Mouse (Mus musculus) myocyte (in vitro differentiated cells): ENCODE measurements around the gene Ccdc38. TPM values are rescaled to one million over a fixed set of nuclear protein-coding genes. Genes with fewer than 3 reads are reported as not detected.

Source experiments
- H3K27me3 ChIP-seq: one replicate; pipeline ENCODE4 v1.6.1; 2011; ENCODE audit not compliant: control insufficient read depth, insufficient read depth, insufficient read length
- H3K36me3 ChIP-seq: one replicate; pipeline ENCODE4 v1.6.1; 2011; ENCODE audit not compliant: control insufficient read depth, insufficient read depth
- H3K4me2 ChIP-seq: one replicate; pipeline ENCODE4 v1.6.1; 2011; ENCODE audit warnings: low read depth, control low read depth
- H3K4me3 ChIP-seq: one replicate; pipeline ENCODE4 v1.5.1; 2011; ENCODE audit warnings: mild to moderate bottlenecking, control low read depth, moderate library complexity
- H3K79me2 ChIP-seq: one replicate; pipeline ENCODE4 v1.6.1; 2011; ENCODE audit not compliant: control insufficient read depth, insufficient read depth
- H3ac ChIP-seq: one replicate; pipeline ENCODE4 v1.6.1; 2011; ENCODE audit not compliant: control insufficient read depth, insufficient read length
- CEBPB ChIP-seq: IDR thresholded peaks from 2 replicates; pipeline ENCODE4 v1.6.1; 2011; ENCODE audit warnings: mild to moderate bottlenecking, moderate library complexity; ENCODE audit not compliant: poor library complexity, insufficient read depth, severe bottlenecking
- E2F4 ChIP-seq: IDR thresholded peaks from one replicate; pipeline ENCODE4 v1.6.1; 2011; ENCODE audit warnings: mild to moderate bottlenecking, control low read depth, moderate library complexity; ENCODE audit not compliant: insufficient read depth
- MAX ChIP-seq: IDR thresholded peaks from one replicate; pipeline ENCODE4 v1.6.1; 2011; ENCODE audit warnings: low read depth, mild to moderate bottlenecking, control low read depth
- MYOD1 ChIP-seq, 3 experiments: IDR thresholded peaks; one replicate each; pipeline ENCODE4 v1.6.1; 2011; ENCODE audit warnings: control low read depth in 2 of 3, low read depth in 2 of 3, mild to moderate bottlenecking in 2 of 3, moderate library complexity in 1 of 3; ENCODE audit not compliant: insufficient read length in 2 of 3, control insufficient read depth in 1 of 3
- MYOG ChIP-seq, 3 experiments: IDR thresholded peaks; one replicate each; pipeline ENCODE4 v1.6.1; 2011; ENCODE audit warnings: control low read depth in 2 of 3, low read depth in 2 of 3, mild to moderate bottlenecking in 2 of 3; ENCODE audit not compliant: insufficient read length in 2 of 3, control insufficient read depth in 1 of 3, insufficient read depth in 1 of 3
- POLR2A ChIP-seq: IDR thresholded peaks from one replicate; pipeline ENCODE4 v1.6.1; 2011; ENCODE audit warnings: low read depth, mild to moderate bottlenecking, control low read depth, moderate library complexity; ENCODE audit not compliant: insufficient read length
- POLR2AphosphoS2 ChIP-seq: IDR thresholded peaks from one replicate; pipeline ENCODE4 v1.6.1; 2011; ENCODE audit warnings: low read depth, control low read depth; ENCODE audit not compliant: insufficient read length
- REST ChIP-seq: IDR thresholded peaks from one replicate; pipeline ENCODE4 v1.6.1; 2011; ENCODE audit warnings: mild to moderate bottlenecking, control low read depth, moderate library complexity; ENCODE audit not compliant: insufficient read depth, insufficient read length
- SRF ChIP-seq: IDR thresholded peaks from one replicate; pipeline ENCODE4 v1.6.1; 2011; ENCODE audit warnings: low read depth; ENCODE audit not compliant: control insufficient read depth, insufficient read length
- TCF12 ChIP-seq: IDR thresholded peaks from one replicate; pipeline ENCODE4 v1.6.1; 2011; ENCODE audit warnings: mild to moderate bottlenecking, control low read depth; ENCODE audit not compliant: poor library complexity, insufficient read depth, severe bottlenecking
- TCF3 ChIP-seq: IDR thresholded peaks from one replicate; pipeline ENCODE4 v1.6.1; 2011; ENCODE audit warnings: low read depth, control low read depth; ENCODE audit not compliant: insufficient read length
- USF1 ChIP-seq: IDR thresholded peaks from one replicate; pipeline ENCODE4 v1.6.1; 2011; ENCODE audit warnings: low read depth, mild to moderate bottlenecking, control low read depth, moderate library complexity
- polyA plus RNA-seq: library from polyadenylated mRNA; unstranded; fragments of >200 nt; fragmentation: generic; extraction: Trizol; gene quantifications from one replicate; pipeline ENCODE4 v1.2.1, GENCODE M21; 2012; ENCODE audit warnings: missing spikeins

The Ccdc38 gene
- polyA plus RNA-seq, 1 experiment: 0.05 TPM

DNA sequence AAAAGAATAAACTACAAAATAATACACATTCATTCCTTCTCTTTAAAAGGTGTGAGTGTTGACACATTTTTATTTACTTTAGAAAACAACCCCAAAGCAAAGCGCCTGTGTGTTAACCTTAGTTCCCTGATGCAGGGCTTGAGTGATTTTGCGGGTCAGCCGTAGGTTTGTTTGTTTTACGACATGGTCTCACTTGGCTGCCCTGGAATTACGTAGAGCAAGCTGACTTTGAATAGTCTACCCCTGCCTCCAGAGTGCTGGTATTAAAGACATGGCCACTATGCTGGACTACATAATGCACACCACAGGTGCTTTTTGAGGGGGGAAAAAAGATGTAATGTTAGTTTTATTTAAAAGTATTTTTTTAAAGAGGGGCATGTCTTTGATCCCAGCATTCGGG, 1.6 kb upstream of the Ccdc38 start:
- H3K36me3 ChIP-seq: no peaks in the 10 kb centered on the region
- no peak overlapping the region for H3K4me2 ChIP-seq
- H3K4me3 ChIP-seq: no peak overlapping the region
- no peaks in the 10 kb centered on the region for H3K27me3 ChIP-seq
- H3K79me2 ChIP-seq: no peaks in the 10 kb centered on the region
- TF ChIP-seq MAX (no peak), POLR2A (no peak)
- H3ac ChIP-seq: no peak overlapping the region

DNA sequence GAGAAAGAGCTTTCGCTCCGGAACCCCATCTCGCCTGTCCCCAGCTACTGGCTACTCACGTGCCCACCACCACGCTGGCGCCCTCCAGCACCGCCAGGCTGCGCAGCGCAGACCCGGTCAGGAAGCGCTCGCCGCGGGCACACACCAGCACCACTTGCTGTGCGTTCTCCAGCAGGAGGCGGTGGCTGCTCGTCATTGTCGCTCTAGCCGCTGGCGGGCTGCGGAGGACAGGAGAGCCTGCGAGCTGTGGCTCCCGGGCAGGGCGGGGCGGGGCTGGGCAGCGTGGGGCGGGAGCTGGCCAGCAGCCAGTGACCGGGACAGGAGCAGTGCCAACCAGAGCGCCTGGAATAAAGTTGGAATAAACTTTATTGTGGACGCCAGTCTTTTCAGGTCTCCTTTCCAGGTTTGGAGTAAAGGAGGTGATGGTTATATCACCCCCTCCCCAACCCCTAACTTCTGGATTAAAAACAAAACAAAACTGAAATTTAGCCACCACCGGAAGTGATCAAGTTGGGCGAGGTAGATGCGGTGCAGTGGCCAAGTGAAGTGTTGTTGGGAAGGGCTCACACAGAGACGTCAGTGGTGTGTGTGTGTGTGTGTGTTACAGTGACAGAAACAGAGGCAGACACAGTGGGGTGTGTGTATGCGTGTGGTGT, 529 bp upstream of the Ccdc38 start, which contains the start of gene Amdhd1:
Amdhd1 (minus strand) TSS at position 259 of the 656 bp plus-strand sequence.
- H3K79me2 ChIP-seq: no peaks in the 10 kb centered on the region
- H3K4me3 ChIP-seq: peak within 1 kb of the TSS; percentile 21
- H3K4me2 ChIP-seq: peak within 1 kb of the TSS; percentile 80
- no peaks in the 10 kb centered on the region for H3K27me3 ChIP-seq
- TF ChIP-seq MYOD1 (IDR thresholded peaks at IDR 0.05; ENCODE audit: control insufficient read depth in 1 of 3, insufficient read length in 2 of 3, low read depth in 2 of 3) (peak in 1 of 3 experiments; percentile 41), POLR2AphosphoS2 (no peak), E2F4 (no peak), MYOG (IDR thresholded peaks at IDR 0.05; ENCODE audit: control insufficient read depth in 1 of 3, insufficient read depth in 1 of 3, insufficient read length in 2 of 3, low read depth in 2 of 3) (peak in 2 of 3 experiments; percentile 25 to 62)
- H3K36me3 ChIP-seq: no peaks in the 10 kb centered on the region
- no peak within 1 kb of the TSS for H3ac ChIP-seq

DNA sequence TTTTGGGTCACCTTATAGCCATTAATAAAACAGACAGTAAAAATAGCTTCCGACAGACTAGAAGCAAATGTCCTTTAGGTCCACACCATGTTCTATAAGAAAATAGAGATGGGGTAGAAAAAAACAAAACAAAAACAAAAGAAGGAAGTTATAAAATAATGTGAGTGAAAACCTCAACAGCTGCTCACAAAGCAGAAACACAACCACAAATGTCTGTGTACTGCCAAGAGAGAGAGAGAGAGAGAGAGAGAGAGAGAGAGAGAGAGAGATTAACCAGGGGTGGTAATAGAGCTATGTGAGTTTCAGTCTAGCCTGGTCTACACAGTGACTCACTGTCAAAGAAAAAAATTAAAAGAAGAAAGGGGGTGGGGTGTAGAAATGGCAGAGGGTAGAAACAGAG, 1.2 kb downstream of the Ccdc38 start:
- H3ac ChIP-seq: no peak overlapping the region
- H3K27me3 ChIP-seq: no peaks in the 10 kb centered on the region
- no peaks in the 10 kb centered on the region for H3K79me2 ChIP-seq
- no peak for TF ChIP-seq USF1
- TF ChIP-seq TCF3: no peak
- TF ChIP-seq SRF: no peak
- no peak for TF ChIP-seq POLR2A
- peak; percentile 24 for TF ChIP-seq TCF12
- TF ChIP-seq POLR2AphosphoS2: no peak
- no peak overlapping the region for H3K4me3 ChIP-seq
- H3K4me2 ChIP-seq: no peak overlapping the region
- H3K36me3 ChIP-seq: no peaks in the 10 kb centered on the region

DNA sequence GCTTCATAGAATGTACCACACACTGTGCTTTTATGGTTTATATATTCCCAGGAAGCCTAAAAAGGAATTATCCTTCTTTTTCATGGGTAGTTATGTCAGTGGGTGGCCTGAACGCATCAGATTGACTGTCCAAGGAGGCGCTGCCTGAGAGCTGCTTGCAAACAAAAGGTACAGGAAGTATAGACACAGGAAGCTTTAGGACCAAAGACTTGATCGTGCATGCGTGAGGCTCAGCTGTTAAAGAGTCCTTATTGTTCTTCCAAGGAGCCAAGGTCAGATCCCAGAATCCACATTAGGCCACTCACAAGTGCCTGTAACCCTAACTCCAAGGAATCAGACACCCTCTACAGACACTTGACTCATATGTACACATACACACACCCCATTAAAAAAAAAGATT, 1.9 kb downstream of the Ccdc38 start:
- Histone ChIP-seq H3K27me3 (no peaks in the 10 kb centered on the region), H3K79me2 (no peaks in the 10 kb centered on the region), H3K36me3 (no peaks in the 10 kb centered on the region), H3K4me3 (no peak overlapping the region), H3ac (no peak overlapping the region), H3K4me2 (no peak overlapping the region)
- TF ChIP-seq MAX: no peak
- TF ChIP-seq POLR2A: no peak
- no peak for TF ChIP-seq SRF
- no peak for TF ChIP-seq E2F4
- TF ChIP-seq CEBPB: no peak
- TF ChIP-seq TCF3: no peak
- no peak for TF ChIP-seq POLR2AphosphoS2
- TF ChIP-seq USF1: no peak
- TF ChIP-seq MYOD1 (IDR thresholded peaks at IDR 0.05; ENCODE audit: control insufficient read depth in 1 of 3, insufficient read length in 2 of 3, low read depth in 2 of 3): no peak
- TF ChIP-seq TCF12: no peak
- TF ChIP-seq REST: no peak
- TF ChIP-seq MYOG (IDR thresholded peaks at IDR 0.05; ENCODE audit: control insufficient read depth in 1 of 3, insufficient read depth in 1 of 3, insufficient read length in 2 of 3, low read depth in 2 of 3): no peak

- no peaks in the 10 kb centered on the region for H3K36me3 ChIP-seq
- H3K4me3 ChIP-seq: no peak overlapping the region
- TF ChIP-seq POLR2AphosphoS2: no peak
- TF ChIP-seq CEBPB: no peak
- TF ChIP-seq SRF: no peak
- no peak for TF ChIP-seq POLR2A
- H3K79me2 ChIP-seq: no peaks in the 10 kb centered on the region
- no peak overlapping the region for H3ac ChIP-seq
- no peaks in the 10 kb centered on the region for H3K27me3 ChIP-seq
- H3K4me2 ChIP-seq: no peak overlapping the region
Measured at GRCm38 (mm10) chr10:93543176-93543575, 2.7 kb downstream of the Ccdc38 start.

DNA sequence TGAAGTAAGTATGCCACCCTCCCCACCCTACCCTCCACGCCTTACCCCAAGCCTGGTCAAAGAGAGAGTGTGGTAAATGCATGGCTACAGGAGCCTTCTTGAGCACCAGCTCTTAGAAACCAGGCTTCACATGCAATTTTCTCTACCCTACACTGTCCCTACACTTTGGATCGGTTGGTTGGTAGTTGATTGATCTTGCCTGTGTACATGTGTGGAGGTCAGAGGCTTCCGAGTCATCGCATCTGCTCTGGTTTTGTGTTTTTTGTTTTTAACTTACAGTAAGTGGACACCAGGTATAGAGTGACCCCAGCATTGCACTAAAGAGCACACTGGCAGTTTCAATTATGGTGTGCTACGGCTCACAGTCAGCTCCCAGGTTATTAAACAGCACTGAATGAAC, 3.7 kb downstream of the Ccdc38 start:
- Histone ChIP-seq H3K36me3 (no peaks in the 10 kb centered on the region), H3K4me2 (no peak overlapping the region), H3K79me2 (no peaks in the 10 kb centered on the region), H3K27me3 (no peaks in the 10 kb centered on the region), H3ac (no peak overlapping the region), H3K4me3 (no peak overlapping the region)
- TF ChIP-seq SRF (no peak), MYOG (IDR thresholded peaks at IDR 0.05; ENCODE audit: control insufficient read depth in 1 of 3, insufficient read depth in 1 of 3, insufficient read length in 2 of 3, low read depth in 2 of 3) (no peak), TCF3 (no peak)
